Mouse (Mus musculus): ENCODE results near the gene Nup85.

- TF ChIP-seq POLR2A (IDR thresholded peaks at IDR 0.05; ENCODE audit: control insufficient read depth, low read depth, low read length) (no peak), CTCF (IDR thresholded peaks at IDR 0.05; ENCODE audit: control insufficient read depth, insufficient read depth, insufficient replicate concordance, low read depth, low read length) (no peak)
Observed at GRCm38 (mm10) chr11:115600743-115601142, 36.5 kb downstream of the Nup85 start.

Measured in testis, adult 2 months (tissue).